Mouse (Mus musculus): ENCODE data around the gene Mrps17. TPM values are rescaled to one million over a fixed set of nuclear protein-coding genes. Genes with fewer than 3 reads are reported as not detected.
A peak's percentile ranks its signal among the peaks of the same experiment; 100 is the strongest.

Mrps17 gene
- total RNA-seq, 1 experiment, result 147 TPM

DNA sequence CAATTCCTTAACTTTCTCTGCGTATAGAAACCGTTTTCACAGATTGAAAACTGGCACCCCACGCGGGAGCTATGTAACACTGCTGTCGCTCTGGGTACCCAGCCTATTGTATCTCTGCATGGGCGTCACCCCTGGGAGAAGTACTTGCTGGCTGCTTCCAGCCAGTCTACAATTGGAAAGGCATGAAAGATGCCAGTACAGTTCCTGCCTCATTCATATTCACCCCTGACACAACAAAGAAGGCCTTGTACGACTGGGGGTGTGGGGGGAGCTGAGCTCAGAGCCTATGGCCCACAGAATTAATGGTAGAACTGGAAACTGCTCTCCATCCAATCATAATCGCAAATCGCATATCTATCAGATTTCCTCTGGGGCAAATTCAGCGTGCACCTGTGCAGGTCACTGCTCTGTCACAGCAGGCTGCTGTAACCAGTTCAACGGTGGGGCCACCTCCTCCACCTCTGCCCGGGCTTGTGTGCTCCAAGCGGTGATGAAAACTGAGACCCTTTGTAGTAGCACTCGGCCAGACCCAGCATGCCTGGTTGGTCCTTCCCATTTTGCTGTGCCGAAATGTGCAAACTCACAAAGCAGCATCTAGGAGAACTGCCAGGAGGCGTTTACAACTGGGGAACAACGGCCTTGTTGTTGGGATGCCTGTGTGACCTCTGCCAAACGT, 46.7 kb downstream of the Mrps17 start:
- Histone ChIP-seq H3K9me3 (ENCODE audit: control insufficient read depth, insufficient read depth, low read depth, low read length) (no peaks in the 10 kb centered on the region), H3K27ac (ENCODE audit: insufficient read depth, low read depth, low read length, poor library complexity, severe bottlenecking) (peak overlapping the region; percentile 77), H3K9ac (ENCODE audit: insufficient read depth, low read depth, low read length, poor library complexity, severe bottlenecking) (peak overlapping the region; percentile 43), H3K4me3 (ENCODE audit: insufficient read depth in 1 of 2, low read depth in 1 of 2, low read length in 2 of 2, poor library complexity in 1 of 2, severe bottlenecking in 1 of 2) (peak overlapping the region; percentile 2 to 14; a peak in 3 of 4 replicates), H3K4me1 (ENCODE audit: control insufficient read depth in 2 of 2, insufficient read depth in 2 of 2, low read length in 2 of 2, poor library complexity in 1 of 2) (peaks cover 0 to 8% of the 10 kb centered on the region in 2 experiments; a peak in 2 of 4 replicates), H3K36me3 (ENCODE audit: control insufficient read depth, insufficient read depth, low read length, poor library complexity, severe bottlenecking) (no peaks in the 10 kb centered on the region)
- peak; percentile 54 for DNase-seq (ENCODE audit: low read depth, low spot score)
- in situ Hi-C loops (cut with MboI; ENCODE audit: low sequenced_read_pairs in 2 of 2, unreplicated experiment in 2 of 2), result no loop called here
- TF ChIP-seq ZNF384 (IDR thresholded peaks at IDR 0.05; ENCODE audit: low read depth, low read length), result no peak
- TF ChIP-seq HCFC1 (IDR thresholded peaks at IDR 0.05; ENCODE audit: borderline replicate concordance, insufficient read depth, low read length), result no peak
- TF ChIP-seq ZC3H11A (IDR thresholded peaks at IDR 0.05; ENCODE audit: borderline replicate concordance, low read depth, low read length), result no peak
- no peak for TF ChIP-seq CHD2 (IDR thresholded peaks at IDR 0.05; ENCODE audit: low read depth, low read length)
- no peak for TF ChIP-seq MAFK (IDR thresholded peaks at IDR 0.05; ENCODE audit: insufficient read depth, low read depth, low read length)

DNA sequence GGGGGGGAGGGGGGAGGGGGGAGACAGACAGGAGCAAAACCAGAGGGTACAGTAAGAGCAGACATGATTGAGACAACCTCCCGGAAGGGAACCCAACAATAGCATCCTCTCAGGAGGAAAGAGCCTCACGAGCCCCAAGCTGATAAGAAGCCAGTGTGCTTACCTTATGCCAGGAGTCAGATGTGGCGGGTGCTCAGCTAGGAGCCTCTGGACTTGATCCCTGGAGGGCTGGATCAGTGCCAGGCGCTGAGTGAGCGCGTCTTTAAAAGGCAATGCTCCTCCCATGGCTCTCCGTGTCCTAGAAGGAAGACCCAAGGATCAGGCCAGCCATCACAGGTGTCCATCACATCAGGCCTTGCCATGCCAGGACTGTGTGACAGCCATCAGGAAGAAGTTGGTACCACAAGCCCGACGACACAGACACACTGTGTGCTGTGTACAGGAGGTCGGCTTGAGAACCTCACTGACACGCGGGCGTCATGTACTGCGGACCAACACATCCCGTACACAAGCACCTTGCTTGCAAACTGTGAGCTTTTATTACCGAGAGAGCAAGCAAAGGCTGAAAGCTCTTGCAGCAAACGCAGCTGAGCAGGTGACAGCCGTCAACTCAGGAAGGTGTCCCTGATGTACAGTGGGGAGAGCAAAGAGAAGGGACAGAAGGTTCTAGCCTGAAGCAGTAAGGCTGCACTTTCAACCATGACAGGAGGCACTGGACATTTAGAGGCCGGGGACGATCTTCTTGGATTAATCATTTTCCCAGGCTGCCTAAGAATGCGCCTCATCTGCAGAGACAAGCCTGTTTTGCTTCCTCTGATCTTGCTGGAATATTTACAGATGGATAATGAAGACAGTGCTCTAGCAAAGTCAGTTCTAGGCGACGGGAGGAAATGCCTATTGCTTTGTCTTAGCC, 55.4 kb downstream of the Mrps17 start:
- DNase-seq (ENCODE audit: low read depth, low spot score), result no peak
- Histone ChIP-seq H3K36me3 (ENCODE audit: control insufficient read depth, insufficient read depth, low read length, poor library complexity, severe bottlenecking) (peaks cover 6% of the 10 kb centered on the region; the same call in 1 of the 2 replicates), H3K4me1 (ENCODE audit: control insufficient read depth in 2 of 2, insufficient read depth in 2 of 2, low read length in 2 of 2, poor library complexity in 1 of 2) (no peaks in the 10 kb centered on the region), H3K9me3 (ENCODE audit: control insufficient read depth, insufficient read depth, low read depth, low read length) (no peaks in the 10 kb centered on the region), H3K9ac (ENCODE audit: insufficient read depth, low read depth, low read length, poor library complexity, severe bottlenecking) (no peak overlapping the region), H3K27ac (ENCODE audit: insufficient read depth, low read depth, low read length, poor library complexity, severe bottlenecking) (no peak overlapping the region), H3K4me3 (ENCODE audit: insufficient read depth in 1 of 2, low read depth in 1 of 2, low read length in 2 of 2, poor library complexity in 1 of 2, severe bottlenecking in 1 of 2) (no peak overlapping the region)
- in situ Hi-C loops (cut with MboI; ENCODE audit: low sequenced_read_pairs in 2 of 2, unreplicated experiment in 2 of 2), result no loop called here
- TF ChIP-seq HCFC1 (IDR thresholded peaks at IDR 0.05; ENCODE audit: borderline replicate concordance, insufficient read depth, low read length) (no peak), ZNF384 (IDR thresholded peaks at IDR 0.05; ENCODE audit: low read depth, low read length) (no peak)

Other genes with a start within 250 kb of the Mrps17 start
- 69.5 and 97.8 TPM in 2 replicates for gene Sfswap, start 214.3 kb upstream of the Mrps17 start, total RNA-seq (2012; rRNA removed)
- 6.7 and 15.8 TPM in 2 replicates for gene Mmp17, start 131.3 kb upstream of the Mrps17 start, total RNA-seq (2012; rRNA removed)
- gene Zfp11, start 45.4 kb upstream of the Mrps17 start, total RNA-seq (2012; rRNA removed), result 1.2 and 1.6 TPM in 2 replicates
- 0.27 and 0.69 TPM in 2 replicates for gene Sept14, start 7.0 kb upstream of the Mrps17 start, total RNA-seq (2012; rRNA removed)
- 25.1 and 32.3 TPM in 2 replicates for gene Nipsnap2, start 9.6 kb downstream of the Mrps17 start, total RNA-seq (2012; rRNA removed)
- 54.9 and 83.0 TPM in 2 replicates for gene Psph, start 72.0 kb downstream of the Mrps17 start, total RNA-seq (2012; rRNA removed)
- gene Sumf2, start 131.5 kb downstream of the Mrps17 start, total RNA-seq (2012; rRNA removed), result 156 and 213 TPM in 2 replicates
- gene Chchd2, start 172.0 kb downstream of the Mrps17 start, total RNA-seq (2012; rRNA removed), result 738 and 874 TPM in 2 replicates
- 15.7 and 16.6 TPM in 2 replicates for gene Zbed5, start 180.2 kb downstream of the Mrps17 start, total RNA-seq (2012; rRNA removed)
- gene Phkg1, start 183.1 kb downstream of the Mrps17 start, total RNA-seq (2012; rRNA removed), result 6.4 and 7.2 TPM in 2 replicates
- gene Nupr1l, start 193.0 kb downstream of the Mrps17 start, total RNA-seq (2012; rRNA removed), result 1.1 and 2.9 TPM in 2 replicates
- 48.1 and 58.9 TPM in 2 replicates for gene Vkorc1l1, start 226.5 kb downstream of the Mrps17 start, total RNA-seq (2012; rRNA removed)

Measured in ES-E14 (cell line).